Mouse (Mus musculus) intestine, embryonic 14.5 days (tissue): Measurements from ENCODE around the gene Cldn11. TPM values are rescaled to one million over a fixed set of nuclear protein-coding genes. Genes with fewer than 3 reads are reported as not detected.
"Not testable (repeated sequence)": the region's sequence is repeated elsewhere in the genome, so short reads cannot be mapped to it uniquely, and the experiment has no call there.

ENCODE experiments used
- ATAC-seq: fragments of 200-750 bp; cut with Nextera tagmentation; replicated peaks from 2 replicates; pipeline ENCODE4 v1.8.0; 2017; ENCODE audit warnings: low read depth, moderate number of reproducible peaks, moderate TSS enrichment, moderate library complexity; ENCODE audit not compliant: low FRiP score, low TSS enrichment
- DNase-seq: peaks from one replicate; pipeline ENCODE4 v3.0.0-alpha.2; 2018; ENCODE audit warnings: low spot score
- H3K27ac ChIP-seq: fragments of 300-500 bp; sonication (generic); 2 replicates; pipeline ENCODE4 v1.5.1; 2014; ENCODE audit warnings: low read depth, mild to moderate bottlenecking, control low read depth
- H3K27me3 ChIP-seq: fragments of 300-500 bp; sonication (generic); replicated peaks from 2 replicates; pipeline ENCODE4 v1.6.1; 2014; ENCODE audit warnings: low read length, control low read depth; ENCODE audit not compliant: control insufficient read depth, insufficient read depth
- H3K36me3 ChIP-seq: fragments of 300-500 bp; sonication (generic); 2 replicates; pipeline ENCODE4 v1.6.1; 2014; ENCODE audit warnings: low read length, control low read depth; ENCODE audit not compliant: control insufficient read depth, insufficient read depth
- H3K4me1 ChIP-seq: fragments of 300-500 bp; sonication (generic); replicated peaks from 2 replicates; pipeline ENCODE4 v1.6.1; 2014; ENCODE audit warnings: low read length, control low read depth, mixed read lengths; ENCODE audit not compliant: control insufficient read depth, insufficient read depth
- H3K4me2 ChIP-seq: fragments of 300-500 bp; sonication (generic); 2 replicates; pipeline ENCODE4 v1.6.1; 2014; ENCODE audit warnings: low read length
- H3K4me3 ChIP-seq: fragments of 300-500 bp; sonication (generic); 2 replicates; pipeline ENCODE4 v1.5.1; 2014; ENCODE audit warnings: low read depth, low read length, control low read depth, mixed read lengths
- H3K9ac ChIP-seq: fragments of 300-500 bp; sonication (generic); 2 replicates; pipeline ENCODE4 v1.6.1; 2014; ENCODE audit warnings: mild to moderate bottlenecking, low read length
- H3K9me3 ChIP-seq: fragments of 300-500 bp; sonication (generic); 2 replicates; pipeline ENCODE4 v1.6.1; 2016; ENCODE audit warnings: low read length, control low read depth; ENCODE audit not compliant: control insufficient read depth
- WGBS: fragments of 180-500 bp; shearing (Covaris S2); extraction: QIAGEN DNeasy Blood & Tissue Kit; methylation state at CpG from one replicate; pipeline ENCODE4 v1.1.7; 2014; 5-methylcytosine and 5-hydroxymethylcytosine counted together
- polyA plus RNA-seq: library from polyadenylated mRNA; unstranded; fragments of >200 nt; fragmentation: Nextera tagmentation; extraction: Ambion mirVana; gene quantifications from 2 replicates; pipeline ENCODE4 v1.2.1, GENCODE M21; 2014

Cldn11 gene
- polyA plus RNA-seq, 1 experiment from 2014 or later = 6.1 TPM

GRCm38 (mm10) chr3:31126848-31127247 lies 22.9 kb upstream of the Cldn11 start:
- Histone ChIP-seq H3K4me1 (no peaks in the 10 kb centered on the region), H3K27me3 (no peaks in the 10 kb centered on the region), H3K9me3 (no peaks in the 10 kb centered on the region), H3K36me3 (peaks cover 7% of the 10 kb centered on the region), H3K9ac (no peak overlapping the region), H3K27ac (no peak overlapping the region), H3K4me2 (no peak overlapping the region), H3K4me3 (no peak overlapping the region)
- DNase-seq (no peak), ATAC-seq (no peak)
- WGBS = 67% methylated on average over 3 of the region's 3 CpGs

GRCm38 (mm10) chr3:31129766-31130165 lies 20.0 kb upstream of the Cldn11 start:
- WGBS = 29% methylated on average over 4 of the region's 4 CpGs
- ATAC-seq = no peak
- H3K36me3 ChIP-seq = no peaks in the 10 kb centered on the region
- H3K9ac ChIP-seq = no peak overlapping the region
- no peaks in the 10 kb centered on the region for H3K27me3 ChIP-seq
- no peaks in the 10 kb centered on the region for H3K9me3 ChIP-seq
- no peaks in the 10 kb centered on the region for H3K4me1 ChIP-seq
- no peak overlapping the region for H3K4me2 ChIP-seq
- no peak overlapping the region for H3K4me3 ChIP-seq
- no peak for DNase-seq
- H3K27ac ChIP-seq = no peak overlapping the region

GRCm38 (mm10) chr3:31133664-31134063 lies 16.1 kb upstream of the Cldn11 start:
- Histone ChIP-seq H3K27me3 (no peaks in the 10 kb centered on the region), H3K4me1 (no peaks in the 10 kb centered on the region), H3K36me3 (no peaks in the 10 kb centered on the region), H3K9ac (no peak overlapping the region), H3K4me2 (no peak overlapping the region), H3K27ac (no peak overlapping the region), H3K9me3 (no peaks in the 10 kb centered on the region), H3K4me3 (no peak overlapping the region)
- DNase-seq (no peak), ATAC-seq (no peak)
- 14% methylated on average over 5 of the region's 5 CpGs for WGBS

GRCm38 (mm10) chr3:31134246-31134645 lies 15.5 kb upstream of the Cldn11 start:
- no peaks in the 10 kb centered on the region for H3K9me3 ChIP-seq
- peak; percentile 60 for ATAC-seq
- no peaks in the 10 kb centered on the region for H3K36me3 ChIP-seq
- H3K27ac ChIP-seq = no peak overlapping the region
- H3K9ac ChIP-seq = no peak overlapping the region
- no peak overlapping the region for H3K4me3 ChIP-seq
- DNase-seq = peak; percentile 54
- no peaks in the 10 kb centered on the region for H3K4me1 ChIP-seq
- H3K27me3 ChIP-seq = no peaks in the 10 kb centered on the region
- WGBS = 67% methylated on average over 8 of the region's 8 CpGs
- no peak overlapping the region for H3K4me2 ChIP-seq

- no peak overlapping the region for H3K27ac ChIP-seq
- no peak for DNase-seq
- WGBS = 52% methylated on average over 7 of the region's 7 CpGs
These were observed 15.0 kb upstream of the Cldn11 start for GRCm38 (mm10) chr3:31134696-31135095.

GRCm38 (mm10) chr3:31136591-31136990 lies 13.1 kb upstream of the Cldn11 start:
- not testable (repeated sequence) for H3K36me3 ChIP-seq, H3K27me3 ChIP-seq, H3K4me1 ChIP-seq, H3K27ac ChIP-seq, H3K4me2 ChIP-seq, H3K4me3 ChIP-seq, H3K9ac ChIP-seq, ATAC-seq, H3K9me3 ChIP-seq
- WGBS = 58% methylated on average over 4 of the region's 4 CpGs
- peak; percentile 18 for DNase-seq

More at GRCm38 (mm10) chr3:31134696-31135095, 15.0 kb upstream of the Cldn11 start:
- Histone ChIP-seq H3K4me1 (no peaks in the 10 kb centered on the region), H3K4me2 (no peak overlapping the region), H3K9me3 (no peaks in the 10 kb centered on the region), H3K36me3 (no peaks in the 10 kb centered on the region), H3K9ac (no peak overlapping the region), H3K4me3 (no peak overlapping the region), H3K27me3 (no peaks in the 10 kb centered on the region)
- no peak for ATAC-seq

GRCm38 (mm10) chr3:31138454-31139424 lies 11.0 kb upstream of the Cldn11 start:
- H3K4me2 ChIP-seq = no peak overlapping the region
- DNase-seq (peak; percentile 93), ATAC-seq (no peak)
- H3K9me3 ChIP-seq = no peaks in the 10 kb centered on the region
- WGBS = 60% methylated on average over 13 of the region's 13 CpGs
- no peak overlapping the region for H3K27ac ChIP-seq
- no peak overlapping the region for H3K9ac ChIP-seq
- H3K36me3 ChIP-seq = no peaks in the 10 kb centered on the region
- no peaks in the 10 kb centered on the region for H3K4me1 ChIP-seq
- H3K4me3 ChIP-seq = no peak overlapping the region
- H3K27me3 ChIP-seq = no peaks in the 10 kb centered on the region

GRCm38 (mm10) chr3:31141621-31142020 lies 8.1 kb upstream of the Cldn11 start:
- no peaks in the 10 kb centered on the region for H3K36me3 ChIP-seq
- DNase-seq (no peak), ATAC-seq (no peak)

GRCm38 (mm10) chr3:31145222-31145621 lies 4.5 kb upstream of the Cldn11 start:
- WGBS = 84% methylated on average over 11 of the region's 11 CpGs
- not testable (repeated sequence) for H3K4me1 ChIP-seq, H3K9me3 ChIP-seq, H3K27me3 ChIP-seq, H3K4me2 ChIP-seq, ATAC-seq, H3K4me3 ChIP-seq, DNase-seq, H3K36me3 ChIP-seq, H3K27ac ChIP-seq, H3K9ac ChIP-seq

More at GRCm38 (mm10) chr3:31141621-31142020, 8.1 kb upstream of the Cldn11 start:
- H3K4me1 ChIP-seq = no peaks in the 10 kb centered on the region
- no peak overlapping the region for H3K4me3 ChIP-seq
- H3K27me3 ChIP-seq = no peaks in the 10 kb centered on the region
- H3K9me3 ChIP-seq = no peaks in the 10 kb centered on the region
- H3K4me2 ChIP-seq = no peak overlapping the region
- 80% methylated on average over 4 of the region's 4 CpGs for WGBS
- H3K27ac ChIP-seq = no peak overlapping the region
- H3K9ac ChIP-seq = no peak overlapping the region
